Mouse (Mus musculus): ENCODE measurements around the gene Brca1.

Gene Brca1

DNA sequence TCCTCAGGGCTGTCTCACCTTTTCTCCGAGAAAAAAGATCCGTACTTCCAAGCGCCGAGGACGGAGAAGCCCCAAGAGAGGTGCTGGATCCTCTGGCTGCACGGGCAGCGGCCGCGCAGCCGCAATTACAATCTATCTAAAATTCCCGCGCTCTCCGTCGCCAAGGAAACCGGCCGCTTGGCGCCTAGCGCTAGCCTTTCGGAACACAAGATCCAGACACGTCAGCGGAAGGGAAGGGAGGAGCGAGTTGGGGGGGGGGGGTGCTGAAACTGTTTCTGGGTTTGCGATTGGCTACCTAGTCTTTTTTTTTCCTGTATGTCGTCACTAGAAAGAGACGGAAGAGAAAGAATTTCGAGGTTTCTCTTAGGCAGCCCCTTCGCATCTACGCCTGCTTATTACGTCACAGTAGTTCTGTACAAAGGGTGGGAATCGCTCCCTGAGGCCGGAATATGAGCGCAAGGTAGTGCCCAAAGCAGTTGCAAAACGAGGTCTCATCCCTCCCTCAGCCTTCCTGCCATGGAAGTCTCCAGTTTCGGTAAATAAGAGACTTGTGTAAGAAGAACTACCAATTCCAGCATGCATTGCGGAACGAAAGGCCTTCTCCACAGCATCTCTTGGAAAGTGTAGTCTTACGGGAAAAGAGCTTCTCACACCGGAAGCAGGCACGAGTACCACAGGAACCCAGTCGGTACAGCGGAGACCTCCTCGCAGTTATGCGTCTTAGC, at the start of gene Brca1, which contains the start of gene Nbr1:
Gene Brca1 (minus strand): TSS at position 205 of the 725 bp plus-strand sequence.
Gene Nbr1 (plus strand): TSS at position 399 of the 725 bp plus-strand sequence.
- peak; percentile 94 for DNase-seq

DNA sequence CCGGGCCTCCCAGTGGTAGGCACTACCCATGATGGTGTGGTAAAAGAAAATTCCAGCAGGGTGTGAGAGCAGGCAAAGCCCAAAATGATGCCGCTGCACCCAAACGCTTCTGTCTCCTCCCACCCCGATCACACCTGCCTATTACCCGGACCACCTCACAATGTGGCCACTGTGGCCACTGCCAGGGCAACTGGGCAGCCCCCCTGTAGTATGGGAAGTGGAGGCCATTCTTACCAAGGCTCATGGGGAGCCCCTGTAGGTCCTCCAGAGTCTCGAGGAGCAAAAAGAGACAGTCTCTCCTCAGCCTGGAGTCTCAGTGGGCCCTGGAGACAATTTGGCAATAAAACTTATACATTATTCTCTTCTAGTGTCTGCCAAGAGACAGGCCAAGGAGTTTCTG, 47.4 kb upstream of the Brca1 start, which contains the start of gene Gm11634:
Gene Gm11634 (minus strand): TSS at position 101 of the 400 bp plus-strand sequence.
- DNase-seq, result no peak

DNA sequence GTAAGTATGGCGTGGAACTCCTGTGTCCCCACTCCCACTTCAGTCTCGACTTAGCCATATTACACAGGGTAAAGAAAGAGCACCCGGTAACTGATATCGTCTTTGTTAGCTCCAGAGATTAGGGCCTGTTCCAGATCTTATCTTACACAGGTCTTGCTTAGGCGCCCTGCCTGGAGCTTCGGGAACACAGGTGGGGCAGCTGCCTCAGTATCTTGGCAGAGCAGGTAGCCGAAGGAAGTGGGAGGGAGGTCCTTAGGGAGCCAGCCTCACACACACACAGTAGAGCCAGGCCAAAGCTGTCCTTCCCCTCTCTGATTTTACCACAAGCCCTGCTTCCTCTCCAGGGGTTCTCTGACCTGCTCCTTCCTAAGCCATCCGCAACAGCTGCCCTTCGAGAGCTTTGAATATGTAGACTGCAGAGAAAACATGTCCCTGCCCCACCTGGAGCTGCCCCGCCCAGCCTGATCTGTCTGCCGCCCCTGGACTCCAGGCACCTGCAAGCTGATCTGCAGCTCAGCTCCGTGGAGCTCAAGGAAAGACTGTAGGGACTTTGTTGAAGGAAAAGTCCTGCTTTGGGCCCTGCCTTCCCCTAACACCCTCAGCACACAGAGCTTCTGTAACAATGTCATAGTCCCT, 38.4 kb upstream of the Brca1 start:
- DNase-seq, result no peak

DNA sequence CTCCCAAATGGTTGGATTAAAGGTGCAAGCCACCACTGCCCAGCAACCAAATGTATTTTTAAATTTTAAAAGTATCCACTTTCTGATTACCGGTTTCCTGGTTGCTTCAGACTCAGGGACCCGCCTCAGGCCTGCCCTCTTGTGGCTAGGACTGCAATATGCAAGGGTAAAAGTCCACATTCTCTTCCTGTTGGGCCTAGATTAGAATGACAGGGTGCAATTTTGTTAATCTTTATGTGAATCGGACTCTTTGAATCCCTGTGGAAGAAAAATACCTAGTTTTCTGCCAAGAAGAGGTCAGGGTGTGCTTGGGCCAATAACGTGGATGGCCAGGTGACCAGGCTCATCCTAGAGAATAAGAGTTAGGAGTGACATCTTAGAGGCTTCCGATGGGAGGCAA, 37.7 kb upstream of the Brca1 start:
- peak; percentile 87 for DNase-seq

DNA sequence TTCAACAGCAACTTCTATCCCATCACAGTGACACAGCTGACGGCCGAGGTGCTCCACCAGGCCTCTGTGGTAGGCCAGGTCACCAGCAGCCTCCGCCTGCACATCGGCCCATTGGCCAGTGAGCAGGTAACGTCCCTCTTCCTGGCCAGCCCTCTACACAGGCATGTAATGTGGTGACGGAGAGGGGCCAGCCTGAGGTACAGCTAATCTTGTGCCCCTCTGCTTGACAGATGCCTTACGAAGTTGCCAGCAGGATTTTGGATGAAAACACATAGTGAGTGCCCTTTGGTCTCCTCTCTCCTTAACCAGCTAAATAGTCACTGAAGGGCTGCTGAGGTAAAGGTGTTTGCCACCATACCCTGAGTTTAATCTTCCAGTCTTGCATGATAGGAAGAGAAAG, 37.1 kb upstream of the Brca1 start:
- peak; percentile 48 for DNase-seq

DNA sequence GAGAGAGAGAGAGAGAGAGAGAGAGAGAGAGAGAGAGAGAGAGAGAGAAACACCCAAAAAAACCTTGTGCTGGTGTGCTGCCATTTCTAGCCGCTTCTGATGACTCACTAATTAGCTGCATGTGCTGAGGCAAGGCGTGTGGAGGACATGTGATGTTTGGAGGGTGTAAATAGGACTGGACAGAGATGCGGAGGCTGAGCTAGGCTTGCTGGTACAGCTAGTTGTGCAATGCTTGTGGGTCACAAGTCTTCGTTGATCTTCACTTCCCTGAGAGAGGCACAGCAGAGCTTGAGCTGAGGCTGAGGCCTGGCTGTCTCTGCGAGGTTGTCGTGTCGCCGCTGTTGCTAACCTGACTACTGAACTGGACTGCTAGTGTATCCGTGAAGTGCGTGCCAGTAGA, 35.9 kb upstream of the Brca1 start:
- DNase-seq, result peak; percentile 47

DNA sequence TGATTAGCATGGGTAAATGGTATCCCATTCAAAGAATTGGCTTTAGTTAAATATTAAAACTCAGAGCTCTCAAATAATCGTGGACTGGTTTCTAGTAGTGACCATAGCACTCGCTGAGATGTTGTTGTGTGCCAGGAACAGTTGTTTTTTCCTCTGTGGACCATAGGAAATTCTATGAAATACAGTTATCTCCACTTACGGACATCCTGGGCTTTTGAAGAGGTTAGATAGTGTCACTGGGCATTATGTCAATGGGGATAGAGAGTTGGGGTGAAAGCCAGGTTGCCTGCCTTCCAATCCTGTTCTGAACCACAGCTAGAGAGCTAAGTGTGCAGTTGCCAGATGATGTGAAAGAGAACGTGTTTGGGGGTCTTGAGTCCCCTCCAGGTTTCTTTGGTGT, 34.0 kb upstream of the Brca1 start:
- no peak for DNase-seq

DNA sequence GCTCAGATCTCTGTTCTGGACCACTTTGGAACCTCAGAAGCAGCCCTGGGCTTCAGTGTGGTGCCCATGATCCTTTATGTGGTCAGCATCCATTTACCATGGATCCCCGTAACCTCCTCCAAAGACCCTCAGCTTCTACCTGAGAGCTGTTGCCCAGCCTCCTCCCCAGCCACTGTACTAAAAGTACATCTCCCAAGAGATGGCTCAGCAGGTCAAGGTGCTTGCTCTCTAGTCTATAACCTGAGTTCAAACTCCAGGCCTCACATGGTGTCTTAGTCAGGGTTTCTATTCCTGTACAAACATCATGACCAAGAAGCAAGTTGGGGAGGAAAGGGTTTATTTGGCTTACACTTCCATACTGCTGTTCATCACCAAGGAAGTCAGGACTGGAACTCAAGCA, 33.3 kb upstream of the Brca1 start:
- DNase-seq, result peak; percentile 70

DNA sequence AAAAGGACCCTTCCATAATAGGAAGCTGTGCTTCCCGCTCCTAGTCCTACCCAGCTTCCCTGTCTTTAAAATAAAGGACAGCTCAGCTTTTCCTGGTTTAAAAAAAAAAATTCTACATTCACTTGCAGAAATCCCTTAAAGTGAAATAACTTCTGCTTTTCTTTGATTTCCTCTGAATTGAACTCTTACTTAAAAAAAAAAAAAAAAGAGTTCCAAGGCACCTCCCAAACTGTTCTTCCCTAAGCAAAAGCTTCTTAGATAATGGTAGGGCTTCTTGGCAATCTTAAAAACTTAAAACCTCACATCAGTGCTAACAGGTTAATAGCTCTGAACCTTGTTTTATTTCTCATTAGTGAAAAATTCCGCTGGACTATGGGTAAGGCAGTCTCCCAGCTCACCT, 31.4 kb upstream of the Brca1 start:
- DNase-seq, result no peak

DNA sequence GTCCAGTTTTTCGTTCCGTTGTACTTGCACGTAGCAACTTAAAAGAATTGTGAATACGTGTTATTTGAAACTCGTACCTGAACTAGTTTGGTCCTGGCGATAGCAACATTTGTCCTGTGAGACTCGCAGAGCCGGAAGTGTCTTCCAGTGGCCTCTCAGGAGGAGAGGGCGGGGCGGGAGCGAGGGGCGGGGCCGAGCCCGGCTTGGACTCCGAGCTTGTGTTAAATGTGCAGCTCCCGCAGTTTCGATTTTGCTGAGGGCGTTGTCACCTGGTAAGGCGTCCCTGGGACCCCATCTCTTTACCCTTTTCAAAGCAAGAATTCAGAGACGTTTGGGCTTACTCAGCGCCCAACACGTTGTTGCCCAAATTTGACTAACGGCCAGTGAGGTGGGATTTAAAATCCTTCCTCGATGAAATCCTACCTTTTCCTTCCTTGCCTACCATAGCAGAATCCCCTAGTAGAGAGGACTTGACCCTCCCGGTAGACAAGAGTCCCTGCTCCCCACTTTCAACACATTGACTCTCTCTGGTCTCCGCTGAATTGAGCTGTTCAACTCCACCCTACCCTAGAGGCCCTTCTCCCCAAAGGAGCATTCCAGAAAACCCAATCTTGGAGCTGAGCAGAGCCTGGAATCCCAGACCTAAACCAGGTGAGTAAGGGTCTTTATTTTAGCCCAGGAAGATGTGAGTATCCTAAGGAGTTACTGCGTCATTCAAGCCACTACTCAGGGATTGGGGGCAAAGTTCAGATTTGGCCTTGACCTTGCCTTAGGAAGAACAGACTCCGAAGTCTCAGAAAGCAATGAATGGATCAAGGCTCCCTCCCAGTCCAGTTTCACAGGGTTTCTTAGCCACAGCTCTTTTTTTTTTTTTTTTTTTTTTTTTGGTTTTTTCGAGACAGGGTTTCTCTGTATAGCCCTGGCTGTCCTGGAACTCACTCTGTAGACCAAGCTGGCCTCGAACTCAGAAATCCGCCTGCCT, 30.6 kb upstream of the Brca1 start, which contains the start of gene Tmem106a:
Gene Tmem106a (plus strand): TSS at position 189 of the 982 bp plus-strand sequence.
- DNase-seq, result peak; percentile 79

DNA sequence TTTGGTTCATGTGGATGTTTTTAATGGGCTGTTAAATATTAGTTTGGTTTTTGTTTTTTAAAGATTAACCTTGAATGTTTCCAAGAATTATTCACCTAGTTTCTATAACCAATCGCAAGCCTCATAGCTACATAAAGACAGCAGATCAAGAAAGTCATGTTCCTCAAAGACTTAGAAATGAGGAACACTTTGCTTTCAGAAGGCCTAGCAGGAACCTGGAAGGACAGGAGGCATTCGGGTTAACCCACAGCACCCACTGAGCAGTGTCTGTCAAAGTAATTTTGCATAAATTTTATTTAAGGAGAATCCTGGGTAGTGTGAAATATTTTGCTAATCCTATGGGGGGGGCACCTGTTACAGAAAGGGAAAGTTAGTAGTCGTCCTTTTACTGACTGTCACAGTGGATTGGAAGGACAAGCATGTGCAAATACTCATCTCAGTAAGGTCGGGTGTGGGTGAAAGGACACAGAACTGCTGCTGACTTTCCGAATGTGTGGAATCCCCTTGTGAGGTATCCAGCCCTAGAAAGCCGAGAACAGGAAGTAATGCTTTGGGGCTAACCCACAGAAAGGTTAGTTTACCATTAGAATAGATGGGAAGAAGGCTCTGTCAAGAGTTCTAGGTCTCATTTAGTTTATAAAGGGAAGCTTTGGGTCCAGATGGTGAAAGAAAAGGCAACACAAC, 29.5 kb upstream of the Brca1 start:
- no peak for DNase-seq

DNA sequence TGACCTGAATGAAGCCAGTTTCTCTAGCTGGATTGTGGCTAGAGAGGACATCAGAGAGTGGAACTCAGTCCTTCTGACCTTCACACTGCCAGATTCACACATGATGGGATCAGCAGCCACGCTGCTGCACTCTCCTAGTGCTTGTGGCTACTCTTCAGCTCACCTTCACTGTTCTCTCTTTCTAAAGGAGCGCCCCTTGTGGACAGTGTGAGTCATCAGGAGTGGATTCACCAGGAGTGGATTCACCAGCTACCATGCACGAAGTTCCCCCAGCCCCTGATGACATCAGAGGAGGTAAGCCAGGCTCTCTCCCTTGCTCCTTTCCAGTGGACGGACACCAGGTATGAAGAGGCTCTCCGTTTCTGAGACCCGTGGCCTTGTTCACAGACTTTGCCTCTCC, 24.4 kb upstream of the Brca1 start:
- no peak for DNase-seq

DNA sequence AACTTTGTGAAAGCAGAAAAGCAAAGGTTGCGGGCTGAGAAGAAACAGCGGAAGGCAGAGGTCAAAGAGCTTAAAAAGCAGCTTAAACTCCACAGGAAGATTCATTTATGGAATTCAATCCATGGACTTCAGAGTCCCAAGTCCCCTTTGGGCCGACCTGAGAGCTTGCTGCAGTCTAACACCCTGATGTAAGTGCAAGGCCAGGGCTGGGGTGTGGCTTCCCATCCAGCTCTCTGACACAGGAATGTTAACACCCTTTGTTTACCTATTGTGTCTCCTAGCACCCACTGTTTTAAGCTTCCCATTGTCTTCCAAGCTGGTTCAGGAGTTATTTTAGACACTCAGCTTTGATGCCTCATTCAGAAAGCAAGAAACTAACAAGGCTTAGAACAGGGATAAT, 16.7 kb upstream of the Brca1 start:
- no peak for DNase-seq

DNA sequence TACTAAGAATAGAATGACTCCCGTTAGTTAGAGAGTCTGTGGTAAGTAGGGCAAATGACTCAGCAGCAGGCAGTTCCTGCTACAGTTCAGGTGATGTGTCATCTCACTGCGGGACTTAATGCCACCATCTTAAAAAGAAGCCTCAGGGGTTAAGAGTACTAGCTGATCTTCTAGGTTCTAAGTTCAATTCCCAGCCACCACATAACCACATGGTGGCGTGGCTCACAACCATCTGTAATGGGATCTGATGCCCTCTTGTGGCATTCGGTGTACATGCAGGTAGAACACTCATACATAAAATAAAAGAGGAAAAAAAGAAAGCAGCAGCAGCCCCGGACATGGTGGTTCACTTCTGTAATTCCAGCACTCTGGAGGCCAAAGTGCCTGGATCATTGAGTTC, 10.6 kb upstream of the Brca1 start:
- DNase-seq, result peak; percentile 34

DNA sequence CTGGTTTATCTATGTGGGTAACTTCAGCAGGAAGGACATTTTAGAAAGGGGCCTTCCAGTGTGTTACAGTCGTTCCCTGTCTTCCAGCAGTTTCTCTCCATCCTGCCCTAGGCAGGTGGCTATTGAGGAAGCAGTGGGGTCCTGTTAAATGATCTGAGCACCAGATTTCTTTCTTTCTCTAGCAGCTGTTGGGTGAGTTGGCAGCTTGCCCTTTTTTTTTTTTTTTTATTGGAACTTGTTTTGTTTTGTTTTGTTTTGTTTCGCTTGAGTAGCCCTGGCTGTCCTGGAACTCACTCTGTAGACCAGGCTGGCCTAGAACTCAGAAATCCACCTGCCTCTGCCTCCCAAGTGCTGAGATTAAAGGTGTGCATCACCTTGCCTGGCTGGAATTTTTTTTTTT, 5.2 kb upstream of the Brca1 start:
- no peak for DNase-seq

DNA sequence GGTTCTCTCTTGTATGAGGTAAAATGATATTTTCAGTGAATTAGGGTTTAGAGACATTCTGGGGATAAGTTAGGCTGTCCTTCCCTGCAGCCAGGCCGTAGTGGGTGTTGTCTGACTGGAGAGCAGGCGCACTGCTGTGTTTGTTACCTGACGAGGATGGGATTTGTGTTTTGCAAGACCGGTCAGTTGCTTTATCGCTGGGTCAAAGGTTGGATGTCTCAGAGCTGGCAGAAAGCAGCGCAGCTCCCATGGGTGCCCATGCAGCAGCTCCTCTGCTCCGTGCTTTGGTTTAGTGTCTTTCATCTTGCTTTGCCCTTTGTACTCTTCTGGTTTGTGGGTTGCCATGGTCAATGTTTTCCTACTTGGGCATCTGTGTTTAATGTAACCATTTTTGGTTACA, 4.8 kb upstream of the Brca1 start:
- peak; percentile 89 for DNase-seq

DNA sequence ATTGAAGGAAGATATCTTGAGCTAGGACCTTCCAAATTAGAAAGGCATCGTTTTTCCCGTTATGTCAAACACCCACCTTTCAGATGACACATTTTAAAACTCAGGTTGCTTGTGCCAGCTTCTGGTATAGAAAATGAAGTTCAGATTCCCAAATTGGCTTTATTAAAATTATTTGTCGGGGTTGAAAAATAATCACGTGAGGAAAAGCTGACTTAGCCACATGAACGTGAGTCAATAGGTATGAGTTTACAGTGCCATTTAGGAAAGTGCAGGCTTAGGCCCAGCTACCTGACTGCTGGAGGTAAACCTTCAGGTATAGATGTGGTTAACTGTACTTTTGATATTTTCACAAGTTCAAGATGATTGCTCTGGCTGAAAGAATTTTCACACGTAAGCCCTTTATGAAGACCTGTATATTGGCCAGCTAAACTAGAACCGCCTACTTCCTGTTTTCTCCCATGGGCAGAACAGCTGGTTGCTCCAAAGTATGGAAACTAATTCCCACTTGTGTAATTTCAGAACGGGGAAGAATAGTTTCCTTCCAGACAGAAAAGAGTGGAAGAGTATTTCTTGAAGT, 1.7 kb upstream of the Brca1 start:
- DNase-seq, result no peak

DNA sequence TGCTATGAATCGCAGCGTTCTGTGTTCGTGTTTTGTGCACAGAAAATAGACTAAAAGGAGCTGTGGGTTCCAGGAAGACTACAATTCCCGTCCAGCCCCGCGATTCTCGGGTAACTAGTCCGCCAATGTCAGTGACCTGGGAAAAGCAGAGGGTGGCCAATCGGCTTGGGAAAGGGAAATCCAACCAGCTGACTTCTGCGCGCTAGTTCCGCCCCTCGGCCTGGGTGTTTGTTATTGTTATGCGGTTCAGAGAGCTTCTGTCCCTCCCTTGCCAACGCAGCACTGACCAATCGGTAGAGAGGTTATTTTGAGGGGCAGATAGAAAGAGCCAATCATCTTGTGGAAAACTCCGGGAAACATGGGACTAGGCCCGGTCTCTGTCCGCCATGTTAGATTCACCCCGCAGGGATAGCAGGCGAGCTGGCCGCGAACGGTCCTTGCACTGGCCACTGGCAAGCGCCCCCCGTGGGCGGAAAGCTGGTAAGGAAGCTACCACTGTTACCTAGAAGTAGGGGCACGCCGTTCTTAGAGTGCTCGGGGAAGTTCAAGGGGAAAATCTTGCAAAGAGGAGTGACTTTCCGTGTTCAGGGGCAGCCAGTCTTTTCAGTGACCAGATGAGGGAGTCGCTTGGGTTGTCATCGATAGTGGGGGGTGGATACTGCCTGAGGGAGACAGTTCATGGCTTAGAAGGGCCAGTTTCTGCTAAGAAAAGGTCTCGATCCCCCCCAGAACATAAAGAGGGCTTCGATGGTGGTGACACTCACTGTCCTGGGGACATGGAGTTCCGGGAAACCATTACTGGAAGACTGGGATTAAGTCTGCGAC, 933 bp upstream of the Brca1 start:
- peak; percentile 100 for DNase-seq

DNA sequence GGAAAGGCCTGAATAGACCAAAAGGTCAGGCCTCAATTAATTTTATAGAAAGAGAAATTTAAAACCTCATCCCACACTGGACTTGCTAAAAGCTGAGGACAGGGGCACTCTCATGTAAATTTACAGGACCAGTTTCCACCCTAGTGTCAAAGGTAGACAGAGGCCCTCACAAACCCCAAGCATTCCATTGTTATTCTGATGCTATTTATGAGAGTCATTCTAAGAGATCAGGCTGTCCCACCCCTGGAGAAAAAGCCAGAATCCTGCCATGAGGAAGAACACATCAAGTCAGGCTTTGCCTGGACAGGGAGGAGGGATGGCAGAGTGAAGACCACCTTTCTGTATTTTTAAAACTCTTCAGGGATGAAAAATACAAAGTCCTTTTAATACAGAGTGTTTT, 3.2 kb downstream of the Brca1 start:
- no peak for DNase-seq

DNA sequence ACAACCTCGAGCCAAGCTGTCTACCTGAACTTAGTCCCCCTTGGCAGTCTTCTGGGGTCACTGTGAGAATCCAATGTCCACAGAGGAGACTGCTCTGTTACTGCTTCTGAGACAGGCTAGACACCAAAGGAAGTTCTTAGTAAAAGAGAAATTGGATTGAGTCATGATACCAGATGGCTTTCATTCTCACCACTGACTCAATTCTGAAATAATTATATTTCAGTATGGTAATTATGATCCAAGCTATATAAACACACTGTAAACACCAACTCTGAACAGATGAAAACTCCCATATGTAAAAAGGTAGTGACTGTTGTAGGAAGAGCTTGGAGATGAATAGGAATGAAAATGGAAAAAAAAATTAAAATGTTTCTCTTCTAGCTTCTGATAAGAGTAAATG, 7.6 kb downstream of the Brca1 start:
- DNase-seq, result no peak

DNA sequence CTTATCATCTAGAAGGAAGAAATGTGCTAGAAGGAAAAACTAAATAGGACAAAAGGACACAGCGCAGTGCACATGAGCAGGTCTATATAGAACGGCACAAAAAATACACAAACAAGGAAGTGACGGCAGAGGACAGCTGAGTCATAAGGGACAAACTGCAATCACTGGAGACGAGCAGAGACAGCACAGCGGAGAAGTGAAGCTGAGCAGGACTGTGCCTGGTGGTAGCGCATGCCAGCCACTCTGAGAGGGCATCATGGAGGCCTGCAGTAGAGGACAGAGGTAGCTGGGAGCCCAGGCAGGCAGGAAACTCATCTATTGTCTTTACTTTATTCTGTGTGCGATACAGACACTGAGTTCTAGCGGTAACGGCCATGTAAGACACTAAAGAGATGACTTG, 8.2 kb downstream of the Brca1 start:
- no peak for DNase-seq

Data from kidney, adult 11 months (tissue).